In genomic region chr17:29093961-29094309, GRCm38 (mm10) we compare ENCODE assay signal across 9 mouse cellular contexts. TPM values are rescaled to one million over a fixed set of nuclear protein-coding genes. Genes with fewer than 3 reads are reported as not detected.
DNase-seq lines count a peak whose midpoint lies in the region; ATAC-seq and TF ChIP-seq lines count a peak whose summit lies in the region.
"Had no signal": no experiment of that assay in that cellular context is flagged by ENCODE, and none has a peak within 500 bp of the region (broad histone marks: within the 10 kb centered on the region; RNA-seq: fewer than 3 reads in every experiment).

No protein-coding gene starts in this region.

- H3K4me2 ChIP-seq in heart, embryonic 14.5 days (ENCODE audit: low read length), result peak overlapping the region; percentile 92
- peak overlapping the region; percentile 90 for H3K4me2 ChIP-seq in forebrain, embryonic 16.5 days (ENCODE audit: low read length)
- peak overlapping the region; percentile 81 for H3K4me2 ChIP-seq in liver, embryonic 16.5 days (ENCODE audit: low read depth, low read length)

- no peak for TF ChIP-seq CTCF in G1E (IDR thresholded peaks at IDR 0.05; ENCODE audit: low read depth, low read length)

- ATAC-seq in heart, embryonic 14.5 days (ENCODE audit: insufficient number of reproducible peaks, insufficient read depth, low FRiP score, low read depth), result peak; percentile 10; the same call in 1 of the 2 replicates
- no peak for ATAC-seq in G1E (ENCODE audit: extremely low read depth, insufficient number of reproducible peaks, low FRiP score, poor library complexity, severe bottlenecking)
- ATAC-seq in forebrain, embryonic 16.5 days, result no peak
- peak; percentile 5; the same call in 1 of the 2 replicates for ATAC-seq in liver, embryonic 16.5 days (ENCODE audit: low read depth)

- peak overlapping the region; percentile 58 to 63 for H3K4me3 ChIP-seq in heart, embryonic 14.5 days (ENCODE audit: control insufficient read depth in 1 of 2, insufficient read depth in 1 of 2, low read depth in 1 of 2, low read length in 2 of 2)
- peak overlapping the region; percentile 98 for H3K4me3 ChIP-seq in G1E (ENCODE audit: low read depth, low read length)
- peak overlapping the region; percentile 51 for H3K4me3 ChIP-seq in forebrain, embryonic 16.5 days (replicated peaks; ENCODE audit: low read length)
- H3K4me3 ChIP-seq in liver, embryonic 16.5 days (ENCODE audit: low read depth, low read length), result peak overlapping the region; percentile 63

- H3K9me3 ChIP-seq in heart, embryonic 14.5 days (ENCODE audit: control insufficient read depth, low read length), result no peaks in the 10 kb centered on the region
- H3K9me3 ChIP-seq in G1E (replicated peaks), result no peaks in the 10 kb centered on the region
- H3K9me3 ChIP-seq in forebrain, embryonic 16.5 days (ENCODE audit: control insufficient read depth, low read length), result no peaks in the 10 kb centered on the region
- H3K9me3 ChIP-seq in liver, embryonic 16.5 days (replicated peaks; ENCODE audit: control insufficient read depth, low read length), result no peaks in the 10 kb centered on the region

- H3K4me1 ChIP-seq in heart, embryonic 14.5 days (ENCODE audit: control insufficient read depth in 2 of 2, insufficient read depth in 2 of 2, low read length in 2 of 2), result peaks cover 7 to 12% of the 10 kb centered on the region in 2 experiments; a peak in 3 of 4 replicates
- peaks cover 92% of the 10 kb centered on the region for H3K4me1 ChIP-seq in G1E (ENCODE audit: insufficient read depth, low read depth, low read length)
- H3K4me1 ChIP-seq in forebrain, embryonic 16.5 days (replicated peaks; ENCODE audit: control insufficient read depth, insufficient read depth, low read length), result peaks cover 23% of the 10 kb centered on the region
- H3K4me1 ChIP-seq in liver, embryonic 16.5 days (ENCODE audit: control insufficient read depth, low read depth, low read length), result peaks cover 16% of the 10 kb centered on the region

- H3K36me3 ChIP-seq in heart, embryonic 14.5 days (ENCODE audit: control insufficient read depth, insufficient read depth, low read length), result peaks cover 9% of the 10 kb centered on the region; the same call in 1 of the 2 replicates
- peaks cover 50% of the 10 kb centered on the region for H3K36me3 ChIP-seq in G1E (replicated peaks)
- no peaks in the 10 kb centered on the region for H3K36me3 ChIP-seq in forebrain, embryonic 16.5 days (ENCODE audit: control insufficient read depth, insufficient read depth)
- H3K36me3 ChIP-seq in liver, embryonic 16.5 days (ENCODE audit: control insufficient read depth, insufficient read depth), result no peaks in the 10 kb centered on the region

- H3K27ac ChIP-seq in heart, embryonic 14.5 days (replicated peaks in 1 of 2; ENCODE audit: control insufficient read depth in 1 of 2, insufficient read depth in 1 of 2, low read depth in 2 of 2, low read length in 2 of 2), result peak overlapping the region in 1 of 2 experiments; percentile 31; a peak in 2 of 4 replicates
- H3K27ac ChIP-seq in forebrain, embryonic 16.5 days (ENCODE audit: low read length), result no peak overlapping the region
- H3K27ac ChIP-seq in liver, embryonic 16.5 days (ENCODE audit: low read length), result no peak overlapping the region

- H3K9ac ChIP-seq in heart, embryonic 14.5 days (ENCODE audit: low read length), result peak overlapping the region; percentile 77
- H3K9ac ChIP-seq in forebrain, embryonic 16.5 days (replicated peaks; ENCODE audit: low read depth, low read length), result peak overlapping the region; percentile 61
- H3K9ac ChIP-seq in liver, embryonic 16.5 days (ENCODE audit: low read depth, low read length), result peak overlapping the region; percentile 49

- H3K27me3 ChIP-seq in heart, embryonic 14.5 days (ENCODE audit: control insufficient read depth, insufficient read depth, low read length), result no peaks in the 10 kb centered on the region; the same call in 1 of the 2 replicates
- H3K27me3 ChIP-seq in G1E (ENCODE audit: insufficient read depth, low read length), result no peaks in the 10 kb centered on the region
- peaks cover 5% of the 10 kb centered on the region; the same call in 1 of the 2 replicates for H3K27me3 ChIP-seq in forebrain, embryonic 16.5 days (replicated peaks; ENCODE audit: control insufficient read depth, insufficient read depth, low read length)
- peaks cover 38% of the 10 kb centered on the region for H3K27me3 ChIP-seq in liver, embryonic 16.5 days (ENCODE audit: control insufficient read depth, insufficient read depth, low read depth, low read length)
- H3K27me3 ChIP-seq: Patski had no signal

- DNase-seq in heart, adult 8-10 months (ENCODE audit: low spot score), result no peak
- DNase-seq in G1E (ENCODE audit: low spot score), result no peak
- no peak for DNase-seq in cerebellum, postnatal 25 days
- DNase-seq in left cerebral cortex, adult 8-10 months (ENCODE audit: low spot score in 2 of 2), result no peak
- DNase-seq in frontal cortex, postnatal 10 days (ENCODE audit: low spot score in 2 of 2), result no peak

- WGBS in heart, embryonic 14.5 days, result 1% methylated on average over 24 of the region's 24 CpGs
- under 1% methylated on average over 24 of the region's 24 CpGs for WGBS in forebrain, embryonic 16.5 days
- under 1% methylated on average over 24 of the region's 24 CpGs for WGBS in liver, embryonic 16.5 days (ENCODE audit: insufficient replicate concordance)

RNA-seq across cellular contexts. Expression of gene Cdkn1a, which starts 3.2 kb away (rescaled TPM):
- 51.7 and 57.7 TPM in 2 replicates for polyA plus RNA-seq in heart, embryonic 14.5 days (2014; fragmentation: Nextera tagmentation; extraction: Ambion mirVana)
- 10 to 100 TPM; 11.7 to 32.6 (median 22.3) TPM for total RNA-seq in heart, adult 8-10 months (2022)
- total RNA-seq in G1E (2014; fragmentation: Nextera tagmentation) (224 and 234 TPM in 2 replicates), G1E (2017) (18.9 and 21.4 TPM in 2 replicates)
- 123 and 145 TPM in 2 replicates for polyA plus RNA-seq in G1E (2012)
- polyA plus RNA-seq in forebrain, embryonic 16.5 days (2015; fragmentation: Nextera tagmentation; extraction: Ambion mirVana), result 37.9 and 52.0 TPM in 2 replicates
- 12.6 and 16.5 TPM in 2 replicates for polyA plus RNA-seq in liver, embryonic 16.5 days (2015; fragmentation: Nextera tagmentation; extraction: Ambion mirVana)
- 10 to 100 TPM; 18.9 to 27.0 (median 19.5) TPM for total RNA-seq in left cerebral cortex, adult 8-10 months (2022)

RNA-seq across cellular contexts. Expression of gene Rab44, which starts 20.0 kb away (rescaled TPM):
- 0.23 and 0.36 TPM in 2 replicates for polyA plus RNA-seq in heart, embryonic 14.5 days (2014; fragmentation: Nextera tagmentation; extraction: Ambion mirVana)
- total RNA-seq in heart, adult 8-10 months (2022), result under 1 TPM in 3 of 4 experiments, not detected in 1; 0.12 to 0.75 (median 0.38) TPM
- total RNA-seq in G1E (2014; fragmentation: Nextera tagmentation) (20.5 and 23.0 TPM in 2 replicates), G1E (2017) (67.8 and 72.8 TPM in 2 replicates)
- 11.6 and 13.3 TPM in 2 replicates for polyA plus RNA-seq in G1E (2012)
- polyA plus RNA-seq in forebrain, embryonic 16.5 days (2015; fragmentation: Nextera tagmentation; extraction: Ambion mirVana), result not detected in 2 replicates
- polyA plus RNA-seq in liver, embryonic 16.5 days (2015; fragmentation: Nextera tagmentation; extraction: Ambion mirVana), result 9.9 and 10.9 TPM in 2 replicates
- under 1 TPM in 1 of 4 experiments, not detected in 3; 0.14 TPM for total RNA-seq in left cerebral cortex, adult 8-10 months (2022)

Comparison
In these comparisons a context has a peak if more than half of its experiments do, and no peak if none do; other contexts are left out.
1. ATAC-seq: peak in heart, embryonic 14.5 days (single experiment) and liver, embryonic 16.5 days (single experiment); none in G1E (single experiment) and forebrain, embryonic 16.5 days (single experiment).
2. Peak in every context shown above with its lines, with median percentiles within 50 percentile points of each other: H3K4me2 ChIP-seq, H3K4me3 ChIP-seq and H3K9ac ChIP-seq.